Mouse (Mus musculus) cerebellum, adult 9-11 months (tissue): Measurements from ENCODE around the gene Tmem106a.
A peak's percentile ranks its signal among the peaks of the same experiment; 100 is the strongest.
"Not testable (repeated sequence)": the region's sequence is repeated elsewhere in the genome, so short reads cannot be mapped to it uniquely, and the experiment has no call there.

ENCODE experiments used
- DNase-seq: peaks from one replicate; pipeline ENCODE4 v3.0.0; 2022

Gene Tmem106a

DNA sequence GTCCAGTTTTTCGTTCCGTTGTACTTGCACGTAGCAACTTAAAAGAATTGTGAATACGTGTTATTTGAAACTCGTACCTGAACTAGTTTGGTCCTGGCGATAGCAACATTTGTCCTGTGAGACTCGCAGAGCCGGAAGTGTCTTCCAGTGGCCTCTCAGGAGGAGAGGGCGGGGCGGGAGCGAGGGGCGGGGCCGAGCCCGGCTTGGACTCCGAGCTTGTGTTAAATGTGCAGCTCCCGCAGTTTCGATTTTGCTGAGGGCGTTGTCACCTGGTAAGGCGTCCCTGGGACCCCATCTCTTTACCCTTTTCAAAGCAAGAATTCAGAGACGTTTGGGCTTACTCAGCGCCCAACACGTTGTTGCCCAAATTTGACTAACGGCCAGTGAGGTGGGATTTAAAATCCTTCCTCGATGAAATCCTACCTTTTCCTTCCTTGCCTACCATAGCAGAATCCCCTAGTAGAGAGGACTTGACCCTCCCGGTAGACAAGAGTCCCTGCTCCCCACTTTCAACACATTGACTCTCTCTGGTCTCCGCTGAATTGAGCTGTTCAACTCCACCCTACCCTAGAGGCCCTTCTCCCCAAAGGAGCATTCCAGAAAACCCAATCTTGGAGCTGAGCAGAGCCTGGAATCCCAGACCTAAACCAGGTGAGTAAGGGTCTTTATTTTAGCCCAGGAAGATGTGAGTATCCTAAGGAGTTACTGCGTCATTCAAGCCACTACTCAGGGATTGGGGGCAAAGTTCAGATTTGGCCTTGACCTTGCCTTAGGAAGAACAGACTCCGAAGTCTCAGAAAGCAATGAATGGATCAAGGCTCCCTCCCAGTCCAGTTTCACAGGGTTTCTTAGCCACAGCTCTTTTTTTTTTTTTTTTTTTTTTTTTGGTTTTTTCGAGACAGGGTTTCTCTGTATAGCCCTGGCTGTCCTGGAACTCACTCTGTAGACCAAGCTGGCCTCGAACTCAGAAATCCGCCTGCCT is at the start of gene Tmem106a:
Gene Tmem106a, plus strand, starts transcription at position 189 of the 982 bp plus-strand sequence.
- DNase-seq: no peak

DNA sequence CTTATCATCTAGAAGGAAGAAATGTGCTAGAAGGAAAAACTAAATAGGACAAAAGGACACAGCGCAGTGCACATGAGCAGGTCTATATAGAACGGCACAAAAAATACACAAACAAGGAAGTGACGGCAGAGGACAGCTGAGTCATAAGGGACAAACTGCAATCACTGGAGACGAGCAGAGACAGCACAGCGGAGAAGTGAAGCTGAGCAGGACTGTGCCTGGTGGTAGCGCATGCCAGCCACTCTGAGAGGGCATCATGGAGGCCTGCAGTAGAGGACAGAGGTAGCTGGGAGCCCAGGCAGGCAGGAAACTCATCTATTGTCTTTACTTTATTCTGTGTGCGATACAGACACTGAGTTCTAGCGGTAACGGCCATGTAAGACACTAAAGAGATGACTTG is 38.5 kb upstream of the Tmem106a start:
- no peak for DNase-seq

DNA sequence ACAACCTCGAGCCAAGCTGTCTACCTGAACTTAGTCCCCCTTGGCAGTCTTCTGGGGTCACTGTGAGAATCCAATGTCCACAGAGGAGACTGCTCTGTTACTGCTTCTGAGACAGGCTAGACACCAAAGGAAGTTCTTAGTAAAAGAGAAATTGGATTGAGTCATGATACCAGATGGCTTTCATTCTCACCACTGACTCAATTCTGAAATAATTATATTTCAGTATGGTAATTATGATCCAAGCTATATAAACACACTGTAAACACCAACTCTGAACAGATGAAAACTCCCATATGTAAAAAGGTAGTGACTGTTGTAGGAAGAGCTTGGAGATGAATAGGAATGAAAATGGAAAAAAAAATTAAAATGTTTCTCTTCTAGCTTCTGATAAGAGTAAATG is 37.9 kb upstream of the Tmem106a start:
- DNase-seq: no peak

DNA sequence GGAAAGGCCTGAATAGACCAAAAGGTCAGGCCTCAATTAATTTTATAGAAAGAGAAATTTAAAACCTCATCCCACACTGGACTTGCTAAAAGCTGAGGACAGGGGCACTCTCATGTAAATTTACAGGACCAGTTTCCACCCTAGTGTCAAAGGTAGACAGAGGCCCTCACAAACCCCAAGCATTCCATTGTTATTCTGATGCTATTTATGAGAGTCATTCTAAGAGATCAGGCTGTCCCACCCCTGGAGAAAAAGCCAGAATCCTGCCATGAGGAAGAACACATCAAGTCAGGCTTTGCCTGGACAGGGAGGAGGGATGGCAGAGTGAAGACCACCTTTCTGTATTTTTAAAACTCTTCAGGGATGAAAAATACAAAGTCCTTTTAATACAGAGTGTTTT is 33.5 kb upstream of the Tmem106a start:
- no peak for DNase-seq

DNA sequence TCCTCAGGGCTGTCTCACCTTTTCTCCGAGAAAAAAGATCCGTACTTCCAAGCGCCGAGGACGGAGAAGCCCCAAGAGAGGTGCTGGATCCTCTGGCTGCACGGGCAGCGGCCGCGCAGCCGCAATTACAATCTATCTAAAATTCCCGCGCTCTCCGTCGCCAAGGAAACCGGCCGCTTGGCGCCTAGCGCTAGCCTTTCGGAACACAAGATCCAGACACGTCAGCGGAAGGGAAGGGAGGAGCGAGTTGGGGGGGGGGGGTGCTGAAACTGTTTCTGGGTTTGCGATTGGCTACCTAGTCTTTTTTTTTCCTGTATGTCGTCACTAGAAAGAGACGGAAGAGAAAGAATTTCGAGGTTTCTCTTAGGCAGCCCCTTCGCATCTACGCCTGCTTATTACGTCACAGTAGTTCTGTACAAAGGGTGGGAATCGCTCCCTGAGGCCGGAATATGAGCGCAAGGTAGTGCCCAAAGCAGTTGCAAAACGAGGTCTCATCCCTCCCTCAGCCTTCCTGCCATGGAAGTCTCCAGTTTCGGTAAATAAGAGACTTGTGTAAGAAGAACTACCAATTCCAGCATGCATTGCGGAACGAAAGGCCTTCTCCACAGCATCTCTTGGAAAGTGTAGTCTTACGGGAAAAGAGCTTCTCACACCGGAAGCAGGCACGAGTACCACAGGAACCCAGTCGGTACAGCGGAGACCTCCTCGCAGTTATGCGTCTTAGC is 30.1 kb upstream of the Tmem106a start, which contains the start of the genes Brca1 and Nbr1:
Gene Brca1, minus strand, starts transcription at position 205 of the 725 bp plus-strand sequence.
Gene Nbr1, plus strand, starts transcription at position 399 of the 725 bp plus-strand sequence.
- DNase-seq: peak; percentile 91

DNA sequence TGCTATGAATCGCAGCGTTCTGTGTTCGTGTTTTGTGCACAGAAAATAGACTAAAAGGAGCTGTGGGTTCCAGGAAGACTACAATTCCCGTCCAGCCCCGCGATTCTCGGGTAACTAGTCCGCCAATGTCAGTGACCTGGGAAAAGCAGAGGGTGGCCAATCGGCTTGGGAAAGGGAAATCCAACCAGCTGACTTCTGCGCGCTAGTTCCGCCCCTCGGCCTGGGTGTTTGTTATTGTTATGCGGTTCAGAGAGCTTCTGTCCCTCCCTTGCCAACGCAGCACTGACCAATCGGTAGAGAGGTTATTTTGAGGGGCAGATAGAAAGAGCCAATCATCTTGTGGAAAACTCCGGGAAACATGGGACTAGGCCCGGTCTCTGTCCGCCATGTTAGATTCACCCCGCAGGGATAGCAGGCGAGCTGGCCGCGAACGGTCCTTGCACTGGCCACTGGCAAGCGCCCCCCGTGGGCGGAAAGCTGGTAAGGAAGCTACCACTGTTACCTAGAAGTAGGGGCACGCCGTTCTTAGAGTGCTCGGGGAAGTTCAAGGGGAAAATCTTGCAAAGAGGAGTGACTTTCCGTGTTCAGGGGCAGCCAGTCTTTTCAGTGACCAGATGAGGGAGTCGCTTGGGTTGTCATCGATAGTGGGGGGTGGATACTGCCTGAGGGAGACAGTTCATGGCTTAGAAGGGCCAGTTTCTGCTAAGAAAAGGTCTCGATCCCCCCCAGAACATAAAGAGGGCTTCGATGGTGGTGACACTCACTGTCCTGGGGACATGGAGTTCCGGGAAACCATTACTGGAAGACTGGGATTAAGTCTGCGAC is 29.4 kb upstream of the Tmem106a start:
- peak; percentile 99 for DNase-seq

DNA sequence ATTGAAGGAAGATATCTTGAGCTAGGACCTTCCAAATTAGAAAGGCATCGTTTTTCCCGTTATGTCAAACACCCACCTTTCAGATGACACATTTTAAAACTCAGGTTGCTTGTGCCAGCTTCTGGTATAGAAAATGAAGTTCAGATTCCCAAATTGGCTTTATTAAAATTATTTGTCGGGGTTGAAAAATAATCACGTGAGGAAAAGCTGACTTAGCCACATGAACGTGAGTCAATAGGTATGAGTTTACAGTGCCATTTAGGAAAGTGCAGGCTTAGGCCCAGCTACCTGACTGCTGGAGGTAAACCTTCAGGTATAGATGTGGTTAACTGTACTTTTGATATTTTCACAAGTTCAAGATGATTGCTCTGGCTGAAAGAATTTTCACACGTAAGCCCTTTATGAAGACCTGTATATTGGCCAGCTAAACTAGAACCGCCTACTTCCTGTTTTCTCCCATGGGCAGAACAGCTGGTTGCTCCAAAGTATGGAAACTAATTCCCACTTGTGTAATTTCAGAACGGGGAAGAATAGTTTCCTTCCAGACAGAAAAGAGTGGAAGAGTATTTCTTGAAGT is 28.6 kb upstream of the Tmem106a start:
- DNase-seq: peak; percentile 32

DNA sequence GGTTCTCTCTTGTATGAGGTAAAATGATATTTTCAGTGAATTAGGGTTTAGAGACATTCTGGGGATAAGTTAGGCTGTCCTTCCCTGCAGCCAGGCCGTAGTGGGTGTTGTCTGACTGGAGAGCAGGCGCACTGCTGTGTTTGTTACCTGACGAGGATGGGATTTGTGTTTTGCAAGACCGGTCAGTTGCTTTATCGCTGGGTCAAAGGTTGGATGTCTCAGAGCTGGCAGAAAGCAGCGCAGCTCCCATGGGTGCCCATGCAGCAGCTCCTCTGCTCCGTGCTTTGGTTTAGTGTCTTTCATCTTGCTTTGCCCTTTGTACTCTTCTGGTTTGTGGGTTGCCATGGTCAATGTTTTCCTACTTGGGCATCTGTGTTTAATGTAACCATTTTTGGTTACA is 25.5 kb upstream of the Tmem106a start:
- DNase-seq: no peak

DNA sequence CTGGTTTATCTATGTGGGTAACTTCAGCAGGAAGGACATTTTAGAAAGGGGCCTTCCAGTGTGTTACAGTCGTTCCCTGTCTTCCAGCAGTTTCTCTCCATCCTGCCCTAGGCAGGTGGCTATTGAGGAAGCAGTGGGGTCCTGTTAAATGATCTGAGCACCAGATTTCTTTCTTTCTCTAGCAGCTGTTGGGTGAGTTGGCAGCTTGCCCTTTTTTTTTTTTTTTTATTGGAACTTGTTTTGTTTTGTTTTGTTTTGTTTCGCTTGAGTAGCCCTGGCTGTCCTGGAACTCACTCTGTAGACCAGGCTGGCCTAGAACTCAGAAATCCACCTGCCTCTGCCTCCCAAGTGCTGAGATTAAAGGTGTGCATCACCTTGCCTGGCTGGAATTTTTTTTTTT is 25.1 kb upstream of the Tmem106a start:
- DNase-seq: no peak

DNA sequence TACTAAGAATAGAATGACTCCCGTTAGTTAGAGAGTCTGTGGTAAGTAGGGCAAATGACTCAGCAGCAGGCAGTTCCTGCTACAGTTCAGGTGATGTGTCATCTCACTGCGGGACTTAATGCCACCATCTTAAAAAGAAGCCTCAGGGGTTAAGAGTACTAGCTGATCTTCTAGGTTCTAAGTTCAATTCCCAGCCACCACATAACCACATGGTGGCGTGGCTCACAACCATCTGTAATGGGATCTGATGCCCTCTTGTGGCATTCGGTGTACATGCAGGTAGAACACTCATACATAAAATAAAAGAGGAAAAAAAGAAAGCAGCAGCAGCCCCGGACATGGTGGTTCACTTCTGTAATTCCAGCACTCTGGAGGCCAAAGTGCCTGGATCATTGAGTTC is 19.7 kb upstream of the Tmem106a start:
- DNase-seq: no peak

DNA sequence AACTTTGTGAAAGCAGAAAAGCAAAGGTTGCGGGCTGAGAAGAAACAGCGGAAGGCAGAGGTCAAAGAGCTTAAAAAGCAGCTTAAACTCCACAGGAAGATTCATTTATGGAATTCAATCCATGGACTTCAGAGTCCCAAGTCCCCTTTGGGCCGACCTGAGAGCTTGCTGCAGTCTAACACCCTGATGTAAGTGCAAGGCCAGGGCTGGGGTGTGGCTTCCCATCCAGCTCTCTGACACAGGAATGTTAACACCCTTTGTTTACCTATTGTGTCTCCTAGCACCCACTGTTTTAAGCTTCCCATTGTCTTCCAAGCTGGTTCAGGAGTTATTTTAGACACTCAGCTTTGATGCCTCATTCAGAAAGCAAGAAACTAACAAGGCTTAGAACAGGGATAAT is 13.6 kb upstream of the Tmem106a start:
- DNase-seq: no peak

DNA sequence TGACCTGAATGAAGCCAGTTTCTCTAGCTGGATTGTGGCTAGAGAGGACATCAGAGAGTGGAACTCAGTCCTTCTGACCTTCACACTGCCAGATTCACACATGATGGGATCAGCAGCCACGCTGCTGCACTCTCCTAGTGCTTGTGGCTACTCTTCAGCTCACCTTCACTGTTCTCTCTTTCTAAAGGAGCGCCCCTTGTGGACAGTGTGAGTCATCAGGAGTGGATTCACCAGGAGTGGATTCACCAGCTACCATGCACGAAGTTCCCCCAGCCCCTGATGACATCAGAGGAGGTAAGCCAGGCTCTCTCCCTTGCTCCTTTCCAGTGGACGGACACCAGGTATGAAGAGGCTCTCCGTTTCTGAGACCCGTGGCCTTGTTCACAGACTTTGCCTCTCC is 5.9 kb upstream of the Tmem106a start:
- DNase-seq: no peak

DNA sequence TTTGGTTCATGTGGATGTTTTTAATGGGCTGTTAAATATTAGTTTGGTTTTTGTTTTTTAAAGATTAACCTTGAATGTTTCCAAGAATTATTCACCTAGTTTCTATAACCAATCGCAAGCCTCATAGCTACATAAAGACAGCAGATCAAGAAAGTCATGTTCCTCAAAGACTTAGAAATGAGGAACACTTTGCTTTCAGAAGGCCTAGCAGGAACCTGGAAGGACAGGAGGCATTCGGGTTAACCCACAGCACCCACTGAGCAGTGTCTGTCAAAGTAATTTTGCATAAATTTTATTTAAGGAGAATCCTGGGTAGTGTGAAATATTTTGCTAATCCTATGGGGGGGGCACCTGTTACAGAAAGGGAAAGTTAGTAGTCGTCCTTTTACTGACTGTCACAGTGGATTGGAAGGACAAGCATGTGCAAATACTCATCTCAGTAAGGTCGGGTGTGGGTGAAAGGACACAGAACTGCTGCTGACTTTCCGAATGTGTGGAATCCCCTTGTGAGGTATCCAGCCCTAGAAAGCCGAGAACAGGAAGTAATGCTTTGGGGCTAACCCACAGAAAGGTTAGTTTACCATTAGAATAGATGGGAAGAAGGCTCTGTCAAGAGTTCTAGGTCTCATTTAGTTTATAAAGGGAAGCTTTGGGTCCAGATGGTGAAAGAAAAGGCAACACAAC is 819 bp upstream of the Tmem106a start:
- no peak for DNase-seq

DNA sequence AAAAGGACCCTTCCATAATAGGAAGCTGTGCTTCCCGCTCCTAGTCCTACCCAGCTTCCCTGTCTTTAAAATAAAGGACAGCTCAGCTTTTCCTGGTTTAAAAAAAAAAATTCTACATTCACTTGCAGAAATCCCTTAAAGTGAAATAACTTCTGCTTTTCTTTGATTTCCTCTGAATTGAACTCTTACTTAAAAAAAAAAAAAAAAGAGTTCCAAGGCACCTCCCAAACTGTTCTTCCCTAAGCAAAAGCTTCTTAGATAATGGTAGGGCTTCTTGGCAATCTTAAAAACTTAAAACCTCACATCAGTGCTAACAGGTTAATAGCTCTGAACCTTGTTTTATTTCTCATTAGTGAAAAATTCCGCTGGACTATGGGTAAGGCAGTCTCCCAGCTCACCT is 1.2 kb downstream of the Tmem106a start:
- DNase-seq: no peak

DNA sequence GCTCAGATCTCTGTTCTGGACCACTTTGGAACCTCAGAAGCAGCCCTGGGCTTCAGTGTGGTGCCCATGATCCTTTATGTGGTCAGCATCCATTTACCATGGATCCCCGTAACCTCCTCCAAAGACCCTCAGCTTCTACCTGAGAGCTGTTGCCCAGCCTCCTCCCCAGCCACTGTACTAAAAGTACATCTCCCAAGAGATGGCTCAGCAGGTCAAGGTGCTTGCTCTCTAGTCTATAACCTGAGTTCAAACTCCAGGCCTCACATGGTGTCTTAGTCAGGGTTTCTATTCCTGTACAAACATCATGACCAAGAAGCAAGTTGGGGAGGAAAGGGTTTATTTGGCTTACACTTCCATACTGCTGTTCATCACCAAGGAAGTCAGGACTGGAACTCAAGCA is 3.0 kb downstream of the Tmem106a start:
- not testable (repeated sequence) for DNase-seq

DNA sequence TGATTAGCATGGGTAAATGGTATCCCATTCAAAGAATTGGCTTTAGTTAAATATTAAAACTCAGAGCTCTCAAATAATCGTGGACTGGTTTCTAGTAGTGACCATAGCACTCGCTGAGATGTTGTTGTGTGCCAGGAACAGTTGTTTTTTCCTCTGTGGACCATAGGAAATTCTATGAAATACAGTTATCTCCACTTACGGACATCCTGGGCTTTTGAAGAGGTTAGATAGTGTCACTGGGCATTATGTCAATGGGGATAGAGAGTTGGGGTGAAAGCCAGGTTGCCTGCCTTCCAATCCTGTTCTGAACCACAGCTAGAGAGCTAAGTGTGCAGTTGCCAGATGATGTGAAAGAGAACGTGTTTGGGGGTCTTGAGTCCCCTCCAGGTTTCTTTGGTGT is 3.8 kb downstream of the Tmem106a start:
- DNase-seq: no peak

DNA sequence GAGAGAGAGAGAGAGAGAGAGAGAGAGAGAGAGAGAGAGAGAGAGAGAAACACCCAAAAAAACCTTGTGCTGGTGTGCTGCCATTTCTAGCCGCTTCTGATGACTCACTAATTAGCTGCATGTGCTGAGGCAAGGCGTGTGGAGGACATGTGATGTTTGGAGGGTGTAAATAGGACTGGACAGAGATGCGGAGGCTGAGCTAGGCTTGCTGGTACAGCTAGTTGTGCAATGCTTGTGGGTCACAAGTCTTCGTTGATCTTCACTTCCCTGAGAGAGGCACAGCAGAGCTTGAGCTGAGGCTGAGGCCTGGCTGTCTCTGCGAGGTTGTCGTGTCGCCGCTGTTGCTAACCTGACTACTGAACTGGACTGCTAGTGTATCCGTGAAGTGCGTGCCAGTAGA is 5.6 kb downstream of the Tmem106a start:
- no peak for DNase-seq

DNA sequence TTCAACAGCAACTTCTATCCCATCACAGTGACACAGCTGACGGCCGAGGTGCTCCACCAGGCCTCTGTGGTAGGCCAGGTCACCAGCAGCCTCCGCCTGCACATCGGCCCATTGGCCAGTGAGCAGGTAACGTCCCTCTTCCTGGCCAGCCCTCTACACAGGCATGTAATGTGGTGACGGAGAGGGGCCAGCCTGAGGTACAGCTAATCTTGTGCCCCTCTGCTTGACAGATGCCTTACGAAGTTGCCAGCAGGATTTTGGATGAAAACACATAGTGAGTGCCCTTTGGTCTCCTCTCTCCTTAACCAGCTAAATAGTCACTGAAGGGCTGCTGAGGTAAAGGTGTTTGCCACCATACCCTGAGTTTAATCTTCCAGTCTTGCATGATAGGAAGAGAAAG is 6.8 kb downstream of the Tmem106a start:
- no peak for DNase-seq

DNA sequence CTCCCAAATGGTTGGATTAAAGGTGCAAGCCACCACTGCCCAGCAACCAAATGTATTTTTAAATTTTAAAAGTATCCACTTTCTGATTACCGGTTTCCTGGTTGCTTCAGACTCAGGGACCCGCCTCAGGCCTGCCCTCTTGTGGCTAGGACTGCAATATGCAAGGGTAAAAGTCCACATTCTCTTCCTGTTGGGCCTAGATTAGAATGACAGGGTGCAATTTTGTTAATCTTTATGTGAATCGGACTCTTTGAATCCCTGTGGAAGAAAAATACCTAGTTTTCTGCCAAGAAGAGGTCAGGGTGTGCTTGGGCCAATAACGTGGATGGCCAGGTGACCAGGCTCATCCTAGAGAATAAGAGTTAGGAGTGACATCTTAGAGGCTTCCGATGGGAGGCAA is 7.4 kb downstream of the Tmem106a start:
- DNase-seq: peak; percentile 22

DNA sequence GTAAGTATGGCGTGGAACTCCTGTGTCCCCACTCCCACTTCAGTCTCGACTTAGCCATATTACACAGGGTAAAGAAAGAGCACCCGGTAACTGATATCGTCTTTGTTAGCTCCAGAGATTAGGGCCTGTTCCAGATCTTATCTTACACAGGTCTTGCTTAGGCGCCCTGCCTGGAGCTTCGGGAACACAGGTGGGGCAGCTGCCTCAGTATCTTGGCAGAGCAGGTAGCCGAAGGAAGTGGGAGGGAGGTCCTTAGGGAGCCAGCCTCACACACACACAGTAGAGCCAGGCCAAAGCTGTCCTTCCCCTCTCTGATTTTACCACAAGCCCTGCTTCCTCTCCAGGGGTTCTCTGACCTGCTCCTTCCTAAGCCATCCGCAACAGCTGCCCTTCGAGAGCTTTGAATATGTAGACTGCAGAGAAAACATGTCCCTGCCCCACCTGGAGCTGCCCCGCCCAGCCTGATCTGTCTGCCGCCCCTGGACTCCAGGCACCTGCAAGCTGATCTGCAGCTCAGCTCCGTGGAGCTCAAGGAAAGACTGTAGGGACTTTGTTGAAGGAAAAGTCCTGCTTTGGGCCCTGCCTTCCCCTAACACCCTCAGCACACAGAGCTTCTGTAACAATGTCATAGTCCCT is 8.1 kb downstream of the Tmem106a start:
- DNase-seq: no peak

DNA sequence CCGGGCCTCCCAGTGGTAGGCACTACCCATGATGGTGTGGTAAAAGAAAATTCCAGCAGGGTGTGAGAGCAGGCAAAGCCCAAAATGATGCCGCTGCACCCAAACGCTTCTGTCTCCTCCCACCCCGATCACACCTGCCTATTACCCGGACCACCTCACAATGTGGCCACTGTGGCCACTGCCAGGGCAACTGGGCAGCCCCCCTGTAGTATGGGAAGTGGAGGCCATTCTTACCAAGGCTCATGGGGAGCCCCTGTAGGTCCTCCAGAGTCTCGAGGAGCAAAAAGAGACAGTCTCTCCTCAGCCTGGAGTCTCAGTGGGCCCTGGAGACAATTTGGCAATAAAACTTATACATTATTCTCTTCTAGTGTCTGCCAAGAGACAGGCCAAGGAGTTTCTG is 17.1 kb downstream of the Tmem106a start, which contains the start of gene Gm11634:
Gene Gm11634, minus strand, starts transcription at position 101 of the 400 bp plus-strand sequence.
- DNase-seq: no peak
